Mouse (Mus musculus) cerebellum, adult 18-20 months (tissue): Measurements from ENCODE around the gene Coro1c.
A peak's percentile ranks its signal among the peaks of the same experiment; 100 is the strongest.

ENCODE experiments used
- DNase-seq, 2 experiments: peaks; one replicate each; pipeline ENCODE4 v3.0.0; 2021

Gene Coro1c

GRCm38 (mm10) chr5:113921310-113922166, 13.0 kb upstream of the Coro1c start:
- peak; percentile 79 to 87 for DNase-seq

GRCm38 (mm10) chr5:113919060-113919459, 10.5 kb upstream of the Coro1c start:
- DNase-seq = no peak

- no peak for DNase-seq
These were observed 10.1 kb upstream of the Coro1c start for GRCm38 (mm10) chr5:113918654-113919053.

GRCm38 (mm10) chr5:113910705-113911104, 2.1 kb upstream of the Coro1c start:
- no peak for DNase-seq

DNA sequence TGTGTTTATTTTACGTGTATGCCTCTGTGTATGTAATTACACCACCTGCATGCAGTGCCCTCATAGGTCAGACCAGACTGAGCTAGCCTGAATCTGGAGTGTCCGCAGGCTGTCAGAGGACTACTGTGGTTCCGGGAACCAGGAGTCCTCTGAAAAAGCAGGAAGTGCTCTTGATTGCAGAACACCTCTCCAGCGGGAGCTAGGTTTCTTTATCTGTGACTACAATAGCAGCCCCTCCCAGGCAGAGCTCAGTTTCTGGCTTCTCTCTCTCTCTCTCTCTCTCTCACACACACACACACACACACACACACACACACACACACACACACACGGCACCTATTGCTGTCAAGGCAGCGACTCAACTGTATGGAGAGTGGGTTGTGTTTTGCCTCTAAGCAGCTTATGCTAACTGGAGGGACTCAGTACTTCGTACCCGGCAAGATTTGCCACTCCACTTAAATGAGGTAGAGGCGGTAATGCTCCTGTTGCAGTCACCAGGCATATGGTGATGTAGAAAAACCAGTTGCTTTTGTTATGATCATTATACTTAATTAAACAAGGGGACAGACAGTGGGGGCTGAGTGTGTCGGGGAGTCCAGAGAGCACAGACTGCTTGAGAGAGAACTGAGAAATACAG, 1.6 kb upstream of the Coro1c start:
- DNase-seq = no peak

DNA sequence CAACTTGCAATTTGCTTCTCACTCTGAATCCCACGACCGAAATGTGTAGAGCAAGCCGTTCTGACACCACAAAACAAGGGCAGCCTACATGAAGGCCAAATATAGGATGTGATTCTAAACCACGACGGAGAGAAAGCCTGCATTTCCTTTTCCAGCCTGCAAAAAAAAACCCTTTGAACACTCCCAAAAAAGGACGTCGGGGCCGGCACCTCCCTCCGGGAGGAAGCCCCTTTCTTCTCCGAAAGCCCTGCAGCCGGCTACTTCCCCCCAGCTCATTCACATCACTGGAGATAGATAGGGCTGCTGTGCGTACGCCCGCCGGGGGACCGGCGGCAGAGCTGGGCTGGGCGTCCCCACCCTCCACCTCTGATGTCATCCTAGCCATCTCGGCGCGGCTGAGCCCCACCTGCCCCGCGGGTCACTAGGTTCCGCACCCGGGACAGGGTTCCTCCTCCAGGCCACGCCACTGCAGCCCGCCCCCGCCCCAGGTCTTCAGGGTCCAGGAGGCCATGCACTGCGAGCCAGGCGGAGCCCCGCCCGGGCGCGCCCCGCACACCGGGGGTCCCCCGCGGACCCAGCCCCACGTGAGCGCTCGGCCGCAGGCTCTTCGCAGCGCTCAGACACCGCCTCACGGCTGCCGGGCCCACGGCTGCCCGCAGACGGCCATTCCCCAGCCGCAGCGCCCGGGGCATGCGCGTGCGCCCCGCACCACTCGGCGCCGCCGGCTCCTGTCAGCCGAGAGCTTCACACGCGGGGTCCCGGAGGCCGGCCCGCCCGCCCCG, 581 bp downstream of the Coro1c start:
- DNase-seq = peak; percentile 68 to 70

DNA sequence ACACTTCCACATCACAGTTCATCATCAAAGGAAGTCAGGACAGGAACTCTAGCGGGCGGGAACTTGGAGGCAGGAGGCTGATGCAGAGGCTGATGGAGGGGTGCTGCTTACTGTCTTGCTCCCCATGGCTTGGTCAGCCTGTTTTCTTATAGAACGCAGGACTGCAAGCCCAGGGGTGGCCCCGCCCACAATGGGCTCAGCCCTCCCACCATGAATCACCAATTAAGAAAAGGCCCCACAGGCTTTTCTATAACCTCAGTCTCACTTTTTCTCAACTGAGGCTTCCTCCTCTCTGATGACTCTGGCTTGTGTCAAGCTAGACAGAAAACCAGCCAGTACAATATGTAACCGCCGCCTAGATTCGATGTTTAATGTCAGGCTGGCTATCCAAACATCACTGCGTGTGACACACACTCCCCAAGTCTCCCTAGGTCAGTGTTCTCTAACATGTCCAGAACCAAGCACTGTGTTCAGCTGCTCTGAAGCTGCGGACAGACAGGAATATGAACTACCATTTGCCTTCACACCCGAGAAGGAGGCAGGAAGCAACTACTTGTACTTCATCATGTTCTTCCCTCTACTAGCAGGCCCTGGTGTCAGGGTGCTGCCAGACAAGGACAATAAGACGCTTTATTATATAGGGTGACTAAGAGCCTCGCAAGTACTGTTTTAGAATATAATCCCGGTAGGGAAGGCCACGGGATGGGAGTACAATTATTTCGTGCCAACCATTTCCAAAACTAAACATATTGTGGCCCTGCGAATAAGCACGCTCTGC, 1.4 kb downstream of the Coro1c start:
- peak in 1 of 2 experiments; percentile 38 for DNase-seq

- DNase-seq = no peak
These were observed 3.6 kb downstream of the Coro1c start for GRCm38 (mm10) chr5:113904987-113905386.

DNA sequence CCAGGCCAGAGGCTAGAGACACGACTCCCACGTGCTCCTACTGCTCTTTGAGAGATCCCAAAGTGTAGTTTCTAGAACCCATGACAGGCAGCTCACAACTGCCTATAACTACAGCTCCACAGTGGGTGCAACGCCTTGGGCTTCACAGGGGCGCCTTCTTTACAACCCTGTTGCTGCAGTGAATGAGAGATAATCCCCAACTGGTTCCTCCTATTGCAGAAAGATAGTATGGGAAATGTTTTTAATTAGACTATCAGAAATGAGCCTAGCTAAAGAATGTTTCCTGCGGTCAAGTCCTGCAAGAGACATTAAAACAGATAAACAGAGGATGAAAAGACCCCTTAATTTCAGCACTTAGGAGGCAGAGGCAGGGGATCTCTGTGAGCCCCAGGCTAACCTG, 5.6 kb downstream of the Coro1c start:
- DNase-seq = no peak

DNA sequence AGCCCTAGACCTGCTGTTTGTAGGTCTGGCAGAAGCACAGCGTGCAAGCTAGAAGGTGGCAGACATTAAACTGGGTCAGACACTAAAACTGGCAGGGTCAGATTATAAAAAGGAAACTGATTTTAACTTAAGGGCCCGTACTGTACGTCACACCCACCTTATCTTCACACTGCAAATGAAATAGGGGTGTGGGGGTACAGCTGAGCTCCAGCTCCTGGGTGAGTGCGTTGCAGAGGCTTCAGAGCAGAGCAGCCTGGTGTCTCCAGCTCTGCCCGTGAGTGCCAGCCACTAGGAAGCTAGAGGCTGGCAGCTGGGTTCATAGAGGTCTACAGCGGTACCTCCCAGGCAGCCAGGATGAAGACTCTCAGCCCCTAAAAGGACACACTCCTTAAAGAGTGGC, 6.5 kb downstream of the Coro1c start:
- DNase-seq = no peak

GRCm38 (mm10) chr5:113901074-113901571, 7.4 kb downstream of the Coro1c start:
- no peak for DNase-seq

DNA sequence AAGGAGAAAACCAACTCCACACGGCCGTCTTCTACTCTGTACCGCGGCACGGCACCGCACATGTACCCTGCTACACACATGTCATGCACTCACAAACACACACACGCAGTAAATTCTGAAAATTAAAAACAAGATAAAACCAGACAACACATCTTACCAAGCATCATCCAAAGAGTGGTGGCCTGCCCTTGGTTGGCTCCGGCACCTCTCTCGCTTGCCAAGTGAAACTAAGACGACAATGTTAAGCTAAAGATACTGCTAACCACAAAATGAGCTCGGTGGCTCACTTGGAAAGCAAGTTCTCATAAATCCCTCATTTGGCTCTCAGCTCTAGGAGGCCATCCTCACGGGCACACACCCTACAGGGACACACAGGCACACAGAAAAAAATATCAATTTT, 9.0 kb downstream of the Coro1c start:
- no peak for DNase-seq

- DNase-seq = no peak
These were observed 16.6 kb downstream of the Coro1c start for GRCm38 (mm10) chr5:113892005-113892404.

DNA sequence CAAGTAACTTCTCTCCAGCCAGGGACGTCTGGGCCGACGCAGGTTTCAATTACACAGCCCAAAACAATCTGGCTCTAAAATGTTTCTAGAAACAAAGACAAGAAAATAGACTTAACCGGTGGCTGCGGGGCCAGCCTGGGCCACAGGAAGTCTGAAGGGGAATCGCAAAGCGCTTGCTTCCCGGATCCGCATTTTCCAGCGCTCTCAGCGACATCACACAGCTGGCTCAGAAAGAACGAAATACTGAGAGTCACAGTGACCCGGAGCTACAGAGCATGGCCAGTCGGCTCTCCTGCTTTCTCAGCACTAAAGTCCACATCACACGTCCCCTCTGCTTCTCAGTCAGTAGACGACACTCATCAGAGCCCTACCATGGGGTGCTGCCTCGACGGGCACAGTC, 17.7 kb downstream of the Coro1c start:
- no peak for DNase-seq

DNA sequence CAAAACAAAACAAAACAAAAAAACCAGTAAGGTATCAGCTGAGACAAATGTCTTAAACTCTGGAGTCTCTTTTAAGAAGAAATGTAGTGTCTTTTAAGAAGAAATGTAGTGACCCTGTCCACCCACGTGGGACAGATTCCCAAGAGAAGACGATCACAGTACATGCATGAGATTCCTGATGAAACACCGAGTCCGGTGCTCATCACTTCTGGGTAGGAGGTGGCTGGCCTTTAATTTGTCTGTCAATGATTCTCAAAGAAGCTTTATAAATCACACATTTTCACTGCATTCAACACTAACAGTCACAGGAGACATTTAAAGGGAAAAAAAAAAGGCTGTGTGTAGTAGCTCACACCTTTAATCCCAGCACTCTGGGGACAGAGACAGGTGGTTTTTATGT, 18.6 kb downstream of the Coro1c start:
- DNase-seq = no peak

GRCm38 (mm10) chr5:113889181-113889906, 19.2 kb downstream of the Coro1c start:
- no peak for DNase-seq

DNA sequence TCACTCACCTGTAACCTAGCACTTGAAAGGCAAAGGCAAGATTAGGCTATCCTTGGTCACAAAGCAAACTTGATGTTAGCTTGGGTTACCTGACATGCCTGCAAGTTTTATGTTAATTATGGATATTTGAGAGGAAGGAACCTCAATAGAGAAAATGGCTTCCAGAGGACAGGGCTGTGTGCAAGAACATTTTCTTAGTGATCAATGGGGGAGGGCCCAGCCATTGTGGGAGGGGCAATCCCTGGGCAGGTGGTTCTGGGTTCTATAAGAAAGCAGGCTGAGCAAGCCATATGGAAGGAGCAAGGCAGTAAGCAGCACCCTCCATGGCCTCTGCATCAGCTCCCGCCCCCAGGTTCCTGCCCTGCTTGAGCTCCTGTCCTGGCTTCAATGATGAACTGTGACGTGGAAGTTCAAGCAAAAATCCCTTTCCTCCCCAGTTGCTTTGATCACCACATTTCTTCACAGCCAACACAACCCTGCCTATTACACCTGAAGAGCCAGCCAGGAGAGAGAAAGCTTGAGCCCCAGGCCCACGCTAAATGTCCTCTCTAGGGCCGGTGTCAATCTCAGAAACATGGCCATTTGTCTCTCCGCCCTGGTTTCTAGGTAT, 20.3 kb downstream of the Coro1c start:
- DNase-seq = no peak

DNA sequence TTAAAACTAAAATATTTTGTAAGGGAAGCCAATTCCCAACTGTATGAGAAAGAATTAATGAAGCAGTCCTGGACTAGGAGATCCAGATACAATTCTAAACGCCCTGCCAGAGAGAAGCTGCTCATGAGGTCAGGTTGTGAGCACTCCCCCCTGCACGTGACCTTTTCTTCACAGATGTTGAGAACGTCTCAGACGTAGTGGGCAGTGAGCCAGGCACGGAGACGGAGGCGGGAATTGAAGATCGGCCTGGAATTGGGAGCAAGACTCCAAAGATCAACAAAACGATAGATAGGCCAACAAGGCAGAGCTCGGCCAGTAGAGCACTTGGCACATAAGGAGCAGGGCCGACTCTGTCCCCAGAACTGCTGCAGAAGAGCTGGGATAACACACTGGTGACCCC, 21.4 kb downstream of the Coro1c start:
- DNase-seq = no peak

- no peak for DNase-seq
These were observed 22.9 kb downstream of the Coro1c start for GRCm38 (mm10) chr5:113885623-113886022.

DNA sequence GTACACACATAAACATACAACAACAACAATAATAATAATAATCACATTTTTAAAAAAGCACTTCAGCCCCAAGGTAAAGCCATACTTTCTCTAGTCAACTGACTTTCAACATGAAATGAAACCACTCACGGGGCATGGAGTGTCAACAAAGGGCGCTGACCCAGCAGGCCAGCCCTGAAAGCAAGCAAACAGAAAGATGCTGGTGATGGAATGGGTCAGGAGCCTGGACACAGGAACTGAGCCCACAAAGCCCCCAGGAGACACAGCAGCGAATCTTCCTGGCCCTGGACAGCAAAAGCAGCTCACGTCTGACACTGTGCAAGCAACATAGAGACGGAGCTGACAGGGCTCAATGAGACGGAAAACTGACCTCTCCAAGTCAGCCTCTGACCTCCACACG, 23.8 kb downstream of the Coro1c start:
- no peak for DNase-seq

DNA sequence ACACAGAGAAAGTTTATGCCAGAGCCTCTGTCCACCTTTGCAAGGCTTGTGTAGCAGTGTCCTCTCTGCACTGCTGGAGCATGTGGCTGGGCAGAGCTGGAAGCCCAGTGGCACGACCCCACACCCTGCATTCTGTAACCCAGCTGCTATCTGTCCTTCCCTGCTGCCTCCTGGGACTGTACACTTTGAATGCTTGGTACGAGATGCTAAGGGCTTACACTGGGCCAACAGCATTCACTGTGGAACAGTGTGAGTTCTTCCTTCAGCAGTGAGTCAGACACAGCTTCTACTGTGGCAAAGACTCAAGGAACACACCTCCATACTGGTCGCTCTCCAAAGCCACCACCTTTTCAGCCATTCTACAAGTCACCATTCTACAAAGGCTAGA, 25.2 kb downstream of the Coro1c start:
- DNase-seq = no peak
